Mouse (Mus musculus) embryonic facial prominence, embryonic 12.5 days (tissue): ENCODE data around the gene Jmjd1c. TPM values are rescaled to one million over a fixed set of nuclear protein-coding genes. Genes with fewer than 3 reads are reported as not detected.
A peak's percentile ranks its signal among the peaks of the same experiment; 100 is the strongest.

Experiments used
- ATAC-seq: fragments of 200-750 bp; cut with Nextera tagmentation; 2 replicates; pipeline ENCODE4 v1.8.0; 2017; ENCODE audit not compliant: insufficient number of reproducible peaks, insufficient read depth, low FRiP score, low TSS enrichment
- H3K27ac ChIP-seq: fragments of 300-500 bp; sonication (generic); 2 replicates; pipeline ENCODE4 v1.5.1; 2016; ENCODE audit warnings: mild to moderate bottlenecking
- H3K27me3 ChIP-seq: fragments of 300-500 bp; sonication (generic); 2 replicates; pipeline ENCODE4 v1.6.1; 2016; ENCODE audit warnings: mild to moderate bottlenecking, moderate library complexity
- H3K36me3 ChIP-seq: fragments of 300-500 bp; sonication (generic); 2 replicates; pipeline ENCODE4 v1.6.1; 2016; ENCODE audit warnings: mild to moderate bottlenecking
- H3K4me1 ChIP-seq: fragments of 300-500 bp; sonication (generic); 2 replicates; pipeline ENCODE4 v1.6.1; 2016
- H3K4me2 ChIP-seq: fragments of 300-500 bp; sonication (generic); replicated peaks from 2 replicates; pipeline ENCODE4 v1.6.1; 2016; ENCODE audit warnings: mild to moderate bottlenecking, moderate library complexity
- H3K4me3 ChIP-seq: fragments of 300-500 bp; sonication (generic); 2 replicates; pipeline ENCODE4 v1.5.1; 2016; ENCODE audit warnings: mild to moderate bottlenecking
- H3K9ac ChIP-seq: fragments of 300-500 bp; sonication (generic); 2 replicates; pipeline ENCODE4 v1.6.1; 2016; ENCODE audit warnings: mild to moderate bottlenecking, moderate library complexity
- H3K9me3 ChIP-seq: fragments of 300-500 bp; sonication (generic); 2 replicates; pipeline ENCODE4 v1.6.1; 2016; ENCODE audit warnings: mild to moderate bottlenecking, moderate library complexity
- WGBS: fragments of 180-500 bp; shearing (Covaris S2); methylation state at CpG from one replicate; pipeline ENCODE4 v1.1.7; 2016; 5-methylcytosine and 5-hydroxymethylcytosine counted together
- polyA plus RNA-seq: library from polyadenylated mRNA; unstranded; fragments of >200 nt; fragmentation: Nextera tagmentation; extraction: Ambion mirVana; gene quantifications from 2 replicates; pipeline ENCODE4 v1.2.1, GENCODE M21; 2016

Jmjd1c gene
- polyA plus RNA-seq, 1 experiment from 2014 or later, result 56.3 TPM

DNA sequence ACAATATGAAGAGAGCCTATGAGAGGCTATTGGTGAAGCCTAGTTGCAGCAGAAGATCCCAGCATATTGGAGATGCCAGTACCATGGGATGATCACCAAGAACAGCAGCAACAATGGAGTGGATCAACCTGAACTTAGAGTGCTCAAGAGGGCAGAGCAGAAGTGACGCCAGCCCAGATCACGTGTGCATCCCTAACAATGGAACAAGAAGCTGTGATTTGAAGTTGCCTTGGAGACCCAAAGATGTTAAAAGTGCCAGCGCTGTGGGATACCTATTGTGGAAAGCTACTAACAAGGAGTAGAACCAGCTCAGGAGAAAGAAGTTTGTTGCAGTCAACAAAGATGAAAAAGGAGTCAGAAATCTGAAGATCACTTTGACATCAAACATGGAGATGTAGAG, 55.8 kb downstream of the Jmjd1c start:
- H3K9ac ChIP-seq, result no peak overlapping the region
- no peak overlapping the region for H3K27ac ChIP-seq
- no peak overlapping the region for H3K4me2 ChIP-seq
- H3K27me3 ChIP-seq, result no peaks in the 10 kb centered on the region
- no peaks in the 10 kb centered on the region for H3K9me3 ChIP-seq
- no peak overlapping the region for H3K4me3 ChIP-seq
- H3K4me1 ChIP-seq, result no peaks in the 10 kb centered on the region
- H3K36me3 ChIP-seq, result 0 out of 2 replicates have a peak, but pooled peaks cover 5% of the 10 kb centered on the region
- no peak for ATAC-seq
- 88% methylated on average over 3 of the region's 3 CpGs for WGBS

GRCm38 (mm10) chr10:67154647-67155046, 58.7 kb downstream of the Jmjd1c start:
- Histone ChIP-seq H3K27ac (no peak overlapping the region), H3K9ac (no peak overlapping the region), H3K4me3 (no peak overlapping the region), H3K36me3 (0 out of 2 replicates have a peak, but pooled peaks cover 8% of the 10 kb centered on the region), H3K27me3 (no peaks in the 10 kb centered on the region), H3K4me1 (no peaks in the 10 kb centered on the region), H3K4me2 (no peak overlapping the region), H3K9me3 (no peaks in the 10 kb centered on the region)
- ATAC-seq, result no peak
- 81% methylated on average over 3 of the region's 3 CpGs for WGBS

GRCm38 (mm10) chr10:67174049-67174448, 78.1 kb downstream of the Jmjd1c start:
- Histone ChIP-seq H3K9ac (no peak overlapping the region), H3K4me3 (no peak overlapping the region), H3K36me3 (no peaks in the 10 kb centered on the region), H3K9me3 (no peaks in the 10 kb centered on the region), H3K27ac (no peak overlapping the region), H3K27me3 (no peaks in the 10 kb centered on the region), H3K4me1 (no peaks in the 10 kb centered on the region), H3K4me2 (no peak overlapping the region)
- WGBS, result 90% methylated on average over 1 of the region's 1 CpGs
- ATAC-seq, result no peak

GRCm38 (mm10) chr10:67176031-67176430, 80.1 kb downstream of the Jmjd1c start:
- ATAC-seq, result no peak
- 85% methylated on average over 7 of the region's 7 CpGs for WGBS
- H3K9ac ChIP-seq, result no peak overlapping the region

GRCm38 (mm10) chr10:67176932-67177331, 81.0 kb downstream of the Jmjd1c start:
- ATAC-seq, result no peak
- Histone ChIP-seq H3K9ac (no peak overlapping the region), H3K27ac (no peak overlapping the region), H3K4me1 (peaks cover 5% of the 10 kb centered on the region; the same call in 1 of the 2 replicates), H3K4me3 (no peak overlapping the region), H3K36me3 (no peaks in the 10 kb centered on the region), H3K9me3 (no peaks in the 10 kb centered on the region), H3K4me2 (no peak overlapping the region), H3K27me3 (no peaks in the 10 kb centered on the region)
- WGBS, result 77% methylated on average over 3 of the region's 3 CpGs

More at GRCm38 (mm10) chr10:67176031-67176430, 80.1 kb downstream of the Jmjd1c start:
- H3K27me3 ChIP-seq, result no peaks in the 10 kb centered on the region
- H3K4me2 ChIP-seq, result no peak overlapping the region
- H3K36me3 ChIP-seq, result no peaks in the 10 kb centered on the region
- no peaks in the 10 kb centered on the region for H3K9me3 ChIP-seq
- peaks cover 5% of the 10 kb centered on the region; the same call in 1 of the 2 replicates for H3K4me1 ChIP-seq
- H3K27ac ChIP-seq, result no peak overlapping the region
- H3K4me3 ChIP-seq, result no peak overlapping the region

DNA sequence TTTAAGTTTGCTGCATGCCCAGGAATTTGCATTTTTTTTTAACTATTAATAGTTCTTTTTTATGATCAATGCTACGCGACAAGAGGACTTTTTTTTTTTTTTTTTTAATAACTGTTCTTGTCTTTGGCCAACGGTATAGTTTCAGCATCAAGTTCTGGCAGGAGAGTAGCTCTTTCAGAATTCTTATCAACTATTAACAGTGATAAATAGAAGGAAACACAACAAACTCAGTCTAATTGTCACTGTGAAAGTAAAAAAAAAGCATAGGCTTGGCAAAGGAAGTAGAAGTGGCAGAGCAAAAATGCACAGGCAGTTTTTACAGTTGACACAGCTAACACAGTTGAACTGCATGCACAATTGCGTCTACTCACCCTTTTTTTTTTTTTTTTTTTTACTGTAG, 81.5 kb downstream of the Jmjd1c start:
- no peaks in the 10 kb centered on the region for H3K9me3 ChIP-seq
- WGBS, result 89% methylated on average over 4 of the region's 4 CpGs
- no peak for ATAC-seq
- no peaks in the 10 kb centered on the region for H3K36me3 ChIP-seq
- no peak overlapping the region for H3K9ac ChIP-seq
- no peak overlapping the region for H3K27ac ChIP-seq
- no peaks in the 10 kb centered on the region for H3K27me3 ChIP-seq
- H3K4me2 ChIP-seq, result no peak overlapping the region
- peaks cover 5% of the 10 kb centered on the region; the same call in 1 of the 2 replicates for H3K4me1 ChIP-seq
- H3K4me3 ChIP-seq, result no peak overlapping the region

GRCm38 (mm10) chr10:67180021-67180420, 84.1 kb downstream of the Jmjd1c start:
- Histone ChIP-seq H3K9me3 (no peaks in the 10 kb centered on the region), H3K27ac (no peak overlapping the region), H3K9ac (no peak overlapping the region), H3K27me3 (no peaks in the 10 kb centered on the region), H3K4me3 (no peak overlapping the region), H3K4me1 (peaks cover 16% of the 10 kb centered on the region; the same call in 1 of the 2 replicates), H3K4me2 (no peak overlapping the region), H3K36me3 (no peaks in the 10 kb centered on the region)
- 88% methylated on average over 8 of the region's 8 CpGs for WGBS
- no peak for ATAC-seq

GRCm38 (mm10) chr10:67180799-67181198, 84.9 kb downstream of the Jmjd1c start:
- no peak overlapping the region for H3K4me3 ChIP-seq
- H3K27ac ChIP-seq, result no peak overlapping the region
- 42% methylated on average over 5 of the region's 5 CpGs for WGBS
- H3K4me2 ChIP-seq, result no peak overlapping the region
- no peaks in the 10 kb centered on the region for H3K27me3 ChIP-seq
- no peak overlapping the region for H3K9ac ChIP-seq
- H3K36me3 ChIP-seq, result no peaks in the 10 kb centered on the region
- no peak for ATAC-seq
- peaks cover 16% of the 10 kb centered on the region; the same call in 1 of the 2 replicates for H3K4me1 ChIP-seq
- H3K9me3 ChIP-seq, result no peaks in the 10 kb centered on the region

DNA sequence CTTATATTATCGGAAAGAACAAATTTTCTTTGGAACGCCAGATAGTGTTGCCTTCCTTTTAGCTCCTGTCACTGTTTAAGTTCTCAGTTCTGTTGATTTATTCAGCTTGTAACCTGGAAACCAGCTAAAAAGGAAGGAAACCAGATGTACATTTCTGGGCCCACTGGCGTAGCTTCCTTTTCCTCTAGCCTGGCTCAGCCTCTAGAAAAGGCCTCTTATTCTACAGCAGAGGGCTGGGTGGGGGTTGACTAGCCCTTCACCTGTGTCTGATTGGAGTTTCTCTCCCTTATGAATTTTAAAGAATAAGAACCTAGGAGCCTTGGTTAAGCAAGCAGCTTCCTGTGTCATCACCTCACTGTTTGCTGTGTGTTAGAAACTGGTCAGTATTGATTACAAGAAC, 86.7 kb downstream of the Jmjd1c start:
- Histone ChIP-seq H3K27me3 (no peaks in the 10 kb centered on the region), H3K36me3 (no peaks in the 10 kb centered on the region), H3K4me2 (no peak overlapping the region), H3K27ac (0 out of 2 replicates have a peak overlapping the region, but pooled peaks have one; percentile 47), H3K9ac (no peak overlapping the region), H3K9me3 (no peaks in the 10 kb centered on the region), H3K4me3 (no peak overlapping the region), H3K4me1 (peaks cover 18% of the 10 kb centered on the region; the same call in 1 of the 2 replicates)
- ATAC-seq, result no peak
- WGBS, result 40% methylated on average over 3 of the region's 3 CpGs

DNA sequence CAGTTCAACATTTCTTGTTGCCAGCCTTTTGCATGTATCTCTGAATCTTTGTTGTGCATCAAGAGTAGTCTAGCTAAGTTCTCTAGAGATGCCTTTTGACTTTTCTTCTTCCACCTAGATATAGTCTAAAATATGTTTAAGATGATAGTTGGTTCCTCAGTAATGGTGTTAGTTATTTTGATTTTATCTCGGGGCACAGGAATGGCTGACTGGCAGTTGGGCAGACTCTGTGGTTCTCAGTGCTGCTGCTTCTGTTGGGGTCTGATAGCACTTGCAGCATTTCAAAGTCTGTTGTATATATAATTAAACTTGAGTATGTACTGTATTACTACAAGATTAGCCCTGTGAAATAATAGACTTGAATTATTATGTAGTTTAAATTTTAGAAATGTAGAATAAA, 87.2 kb downstream of the Jmjd1c start:
- WGBS, result 74% methylated on average over 1 of the region's 1 CpGs
- Histone ChIP-seq H3K9me3 (no peaks in the 10 kb centered on the region), H3K4me2 (no peak overlapping the region), H3K4me3 (no peak overlapping the region), H3K9ac (no peak overlapping the region), H3K27ac (0 out of 2 replicates have a peak overlapping the region, but pooled peaks have one; percentile 47), H3K36me3 (no peaks in the 10 kb centered on the region), H3K4me1 (peaks cover 22% of the 10 kb centered on the region; the same call in 1 of the 2 replicates), H3K27me3 (no peaks in the 10 kb centered on the region)
- no peak for ATAC-seq

DNA sequence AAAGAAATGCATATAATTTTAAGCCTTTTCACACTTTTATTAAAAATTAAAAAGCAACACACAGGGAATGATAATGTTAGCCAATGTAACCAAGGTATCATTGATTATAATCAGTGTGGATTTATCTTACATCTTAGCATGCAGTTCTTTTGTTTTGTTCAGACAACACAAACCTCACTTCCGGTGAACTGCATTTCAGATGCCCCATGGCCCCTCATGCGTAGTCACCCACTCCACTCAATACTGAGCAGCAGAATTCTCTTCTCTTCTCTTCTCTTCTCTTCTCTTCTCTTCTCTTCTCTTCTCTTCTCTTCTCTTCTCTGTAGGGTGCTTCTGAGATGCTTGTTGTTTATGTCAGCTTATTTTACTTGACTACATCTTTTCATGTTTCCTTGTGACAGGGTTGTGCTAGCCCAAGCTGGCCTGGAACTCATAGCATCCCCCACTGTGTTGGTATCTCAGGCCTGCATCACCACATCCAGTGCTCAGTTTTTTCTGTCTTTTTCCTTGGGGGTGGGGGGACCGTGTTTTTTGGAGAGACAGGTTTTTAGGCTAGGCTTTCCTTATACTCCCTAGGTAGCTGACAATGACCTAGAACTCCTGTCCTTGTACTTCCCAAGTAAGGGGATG, 88.6 kb downstream of the Jmjd1c start:
- Histone ChIP-seq H3K4me2 (no peak overlapping the region), H3K9me3 (no peaks in the 10 kb centered on the region), H3K27me3 (no peaks in the 10 kb centered on the region), H3K4me3 (no peak overlapping the region), H3K4me1 (peaks cover 25% of the 10 kb centered on the region), H3K9ac (no peak overlapping the region), H3K27ac (no peak overlapping the region), H3K36me3 (no peaks in the 10 kb centered on the region)
- ATAC-seq, result no peak
- WGBS, result 65% methylated on average over 3 of the region's 3 CpGs

DNA sequence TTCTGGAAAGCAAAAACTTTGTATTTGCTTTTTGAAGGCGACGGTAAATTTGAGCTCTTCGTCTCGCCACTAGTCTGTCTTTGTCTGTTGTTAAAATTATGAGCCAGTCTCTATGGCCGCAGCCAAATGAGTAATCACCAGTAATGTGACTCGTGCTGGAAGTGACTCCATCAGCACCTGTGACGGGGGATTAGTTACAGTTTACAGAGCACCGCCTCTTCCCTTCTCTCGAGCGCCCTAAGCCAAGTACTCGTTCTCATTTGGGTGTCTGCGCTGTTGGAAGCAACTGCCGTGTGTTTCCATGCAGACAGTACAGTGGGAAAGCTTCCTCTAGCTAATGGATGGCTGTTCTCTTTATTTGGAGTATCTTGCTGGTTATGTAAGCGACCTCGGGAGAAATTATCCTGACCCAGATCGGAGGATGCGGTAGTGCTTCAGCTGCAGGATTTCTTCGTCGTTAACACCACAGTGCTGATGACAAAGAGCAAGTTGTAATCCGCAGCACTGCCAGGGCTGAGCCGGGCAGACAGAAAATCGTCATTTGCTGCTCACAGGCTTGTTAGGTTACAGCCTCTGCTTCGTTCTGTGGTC, 89.7 kb downstream of the Jmjd1c start:
- peak overlapping the region; percentile 96 for H3K27ac ChIP-seq
- no peaks in the 10 kb centered on the region for H3K9me3 ChIP-seq
- no peaks in the 10 kb centered on the region for H3K36me3 ChIP-seq
- peak; percentile 91 for ATAC-seq
- no peaks in the 10 kb centered on the region for H3K27me3 ChIP-seq
- peak overlapping the region; percentile 67 for H3K4me2 ChIP-seq
- H3K9ac ChIP-seq, result peak overlapping the region; percentile 58
- WGBS, result under 1% methylated on average over 23 of the region's 23 CpGs
- H3K4me1 ChIP-seq, result peaks cover 20% of the 10 kb centered on the region
- H3K4me3 ChIP-seq, result peak overlapping the region; percentile 50
